Mouse (Mus musculus) testis, adult 2 months (tissue): ENCODE data around the gene Hip1r.

Source experiments
- CTCF ChIP-seq: fragments of 200-500 bp; IDR thresholded peaks from 2 replicates; pipeline ENCODE4 v1.5.1; 2012; ENCODE audit warnings: low read depth, mild to moderate bottlenecking, inconsistent platforms, low read length, moderate library complexity; ENCODE audit not compliant: control insufficient read depth, insufficient read depth, insufficient replicate concordance
- POLR2A ChIP-seq: fragments of 200-500 bp; IDR thresholded peaks from 2 replicates; pipeline ENCODE4 v1.6.1; 2012; ENCODE audit warnings: low read depth, mild to moderate bottlenecking, inconsistent platforms, low read length, moderate library complexity; ENCODE audit not compliant: control insufficient read depth

- TF ChIP-seq CTCF = no peak
- TF ChIP-seq POLR2A = no peak
These were observed 47.7 kb downstream of the Hip1r start for GRCm38 (mm10) chr5:124021148-124021547.
